Mouse (Mus musculus) liver, postnatal 0 days (tissue): ENCODE measurements around the gene Olfr714. TPM values are rescaled to one million over a fixed set of nuclear protein-coding genes. Genes with fewer than 3 reads are reported as not detected.
A peak's percentile ranks its signal among the peaks of the same experiment; 100 is the strongest.

Experiments
- ATAC-seq: fragments of 200-750 bp; cut with Nextera tagmentation; 2 replicates; pipeline ENCODE4 v1.8.0; 2017; ENCODE audit warnings: mild to moderate bottlenecking, moderate library complexity
- DNase-seq: peaks from one replicate; pipeline ENCODE4 v3.0.0-alpha.2; 2016
- H3K27ac ChIP-seq: fragments of 300-500 bp; sonication (generic); 2 replicates; pipeline ENCODE4 v1.5.1; 2014; ENCODE audit warnings: antibody characterized with exemption, moderate library complexity, mild to moderate bottlenecking, low read depth
- H3K27me3 ChIP-seq: fragments of 300-500 bp; sonication (generic); 2 replicates; pipeline ENCODE4 v1.6.1; 2014; ENCODE audit warnings: low read length, control low read depth, mixed read lengths; ENCODE audit not compliant: insufficient read depth
- H3K36me3 ChIP-seq: fragments of 300-500 bp; sonication (generic); replicated peaks from 2 replicates; pipeline ENCODE4 v1.6.1; 2014; ENCODE audit warnings: mild to moderate bottlenecking, control low read depth, low read length, moderate library complexity, mixed read lengths; ENCODE audit not compliant: insufficient read depth
- H3K4me1 ChIP-seq: fragments of 300-500 bp; sonication (generic); 2 replicates; pipeline ENCODE4 v1.6.1; 2014; ENCODE audit warnings: antibody characterized with exemption, mild to moderate bottlenecking, control low read depth; ENCODE audit not compliant: insufficient read depth
- H3K4me2 ChIP-seq: fragments of 300-500 bp; sonication (generic); 2 replicates; pipeline ENCODE4 v1.6.1; 2014; ENCODE audit warnings: low read depth, mild to moderate bottlenecking, low read length, moderate library complexity, mixed read lengths
- H3K4me3 ChIP-seq: fragments of 300-500 bp; sonication (generic); 2 replicates; pipeline ENCODE4 v1.5.1; 2014; ENCODE audit warnings: low read depth, low read length
- H3K9ac ChIP-seq: fragments of 300-500 bp; sonication (generic); replicated peaks from 2 replicates; pipeline ENCODE4 v1.6.1; 2014; ENCODE audit warnings: mild to moderate bottlenecking, moderate library complexity
- H3K9me3 ChIP-seq: fragments of 300-500 bp; sonication (generic); 2 replicates; pipeline ENCODE4 v1.6.1; 2016; ENCODE audit warnings: mild to moderate bottlenecking, control low read depth, low read length, mixed read lengths
- CTCF ChIP-seq: sonication (generic); IDR thresholded peaks from 2 replicates; pipeline ENCODE4 v1.5.1; 2016; ENCODE audit warnings: antibody characterized with exemption, low read depth
- EP300 ChIP-seq: IDR thresholded peaks from 2 replicates; pipeline ENCODE4 v1.6.1; 2016; ENCODE audit warnings: antibody characterized with exemption, low read depth, mild to moderate bottlenecking
- WGBS: fragments of 180-500 bp; shearing (Covaris S2); extraction: QIAGEN DNeasy Blood & Tissue Kit; methylation state at CpG from one replicate; pipeline ENCODE4 v1.1.7; 2014; ENCODE audit not compliant: insufficient replicate concordance; 5-methylcytosine and 5-hydroxymethylcytosine counted together
- polyA plus RNA-seq: library from polyadenylated mRNA; unstranded; fragments of >200 nt; fragmentation: Nextera tagmentation; extraction: Ambion mirVana; gene quantifications from 2 replicates; pipeline ENCODE4 v1.2.1, GENCODE M21; 2015

The Olfr714 gene
- not detected in 2 replicates for polyA plus RNA-seq

- DNase-seq = no peak
- no peaks in the 10 kb centered on the region for H3K9me3 ChIP-seq
- TF ChIP-seq EP300 = no peak
- no peak for TF ChIP-seq CTCF
- H3K9ac ChIP-seq = no peak within 1 kb of the TSS
- H3K4me2 ChIP-seq = no peak within 1 kb of the TSS
- no peaks in the 10 kb centered on the region for H3K27me3 ChIP-seq
- H3K4me3 ChIP-seq = no peak within 1 kb of the TSS
- ATAC-seq = no peak
- no peaks in the 10 kb centered on the region for H3K4me1 ChIP-seq
- no peak within 1 kb of the TSS for H3K27ac ChIP-seq
- WGBS = 85% methylated on average over 2 of the region's 2 CpGs
- no peaks in the 10 kb centered on the region for H3K36me3 ChIP-seq
These were observed at the start of gene Olfr714 for GRCm38 (mm10) chr7:107070681-107071080. Gene Olfr714, plus strand, starts transcription at chr7:107070981.

- no peak within 1 kb of the TSS for H3K9ac ChIP-seq
- WGBS = 80% methylated on average over 1 of the region's 1 CpGs
- no peak within 1 kb of the TSS for H3K4me3 ChIP-seq
- no peak for TF ChIP-seq CTCF
- H3K4me1 ChIP-seq = no peaks in the 10 kb centered on the region
- H3K36me3 ChIP-seq = no peaks in the 10 kb centered on the region
- no peak within 1 kb of the TSS for H3K4me2 ChIP-seq
- H3K27me3 ChIP-seq = no peaks in the 10 kb centered on the region
- no peaks in the 10 kb centered on the region for H3K9me3 ChIP-seq
- ATAC-seq (no peak), DNase-seq (no peak)
- H3K27ac ChIP-seq = no peak within 1 kb of the TSS
These were observed 39.9 kb upstream of the Olfr714 start, which contains the start of gene Olfr713 for GRCm38 (mm10) chr7:107030874-107031273. Gene Olfr713, plus strand, starts transcription at chr7:107031174.

DNA sequence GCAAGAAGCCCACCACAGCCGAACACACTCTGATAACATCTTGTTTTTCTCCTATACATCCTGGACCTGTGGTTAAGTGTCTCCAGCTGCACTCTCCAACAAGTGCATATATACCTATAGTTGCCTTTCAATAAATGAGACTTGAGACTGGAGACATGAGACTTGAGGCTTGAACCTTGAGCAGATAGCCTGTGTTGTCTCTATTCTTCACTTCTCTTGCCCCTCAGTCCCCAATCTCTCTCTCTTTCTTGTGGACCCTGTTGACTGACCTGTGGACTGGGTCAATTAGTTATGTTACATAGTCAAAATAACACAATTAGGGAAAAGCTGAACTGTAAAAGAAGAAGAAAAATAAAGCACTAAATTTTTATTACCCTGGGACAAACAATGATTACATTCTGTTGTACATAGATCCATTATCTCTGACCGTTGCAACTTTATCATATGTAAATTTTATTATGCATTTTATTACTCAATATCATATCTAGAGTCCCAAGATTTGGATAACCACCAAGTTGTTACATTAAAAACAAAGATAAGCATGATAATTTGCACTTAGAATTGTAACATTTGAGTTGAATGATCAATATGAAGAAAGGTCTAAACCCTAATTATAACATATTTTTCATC is 30.7 kb upstream of the Olfr714 start:
- Histone ChIP-seq H3K4me1 (no peaks in the 10 kb centered on the region), H3K9me3 (no peaks in the 10 kb centered on the region), H3K4me3 (no peak overlapping the region), H3K27me3 (no peaks in the 10 kb centered on the region), H3K4me2 (no peak overlapping the region), H3K9ac (no peak overlapping the region), H3K27ac (no peak overlapping the region), H3K36me3 (no peaks in the 10 kb centered on the region)
- no peak for ATAC-seq
- TF ChIP-seq CTCF (no peak), EP300 (no peak)
- WGBS = 40% methylated on average over 2 of the region's 2 CpGs
- DNase-seq = no peak

GRCm38 (mm10) chr7:107043136-107043535 is 27.6 kb upstream of the Olfr714 start:
- ATAC-seq = no peak
- Histone ChIP-seq H3K4me2 (no peak overlapping the region), H3K9ac (no peak overlapping the region), H3K4me3 (no peak overlapping the region), H3K4me1 (no peaks in the 10 kb centered on the region), H3K9me3 (no peaks in the 10 kb centered on the region), H3K27ac (no peak overlapping the region), H3K27me3 (no peaks in the 10 kb centered on the region), H3K36me3 (no peaks in the 10 kb centered on the region)
- no peak for DNase-seq
- no peak for TF ChIP-seq EP300
- TF ChIP-seq CTCF = no peak
- 67% methylated on average over 3 of the region's 3 CpGs for WGBS

DNA sequence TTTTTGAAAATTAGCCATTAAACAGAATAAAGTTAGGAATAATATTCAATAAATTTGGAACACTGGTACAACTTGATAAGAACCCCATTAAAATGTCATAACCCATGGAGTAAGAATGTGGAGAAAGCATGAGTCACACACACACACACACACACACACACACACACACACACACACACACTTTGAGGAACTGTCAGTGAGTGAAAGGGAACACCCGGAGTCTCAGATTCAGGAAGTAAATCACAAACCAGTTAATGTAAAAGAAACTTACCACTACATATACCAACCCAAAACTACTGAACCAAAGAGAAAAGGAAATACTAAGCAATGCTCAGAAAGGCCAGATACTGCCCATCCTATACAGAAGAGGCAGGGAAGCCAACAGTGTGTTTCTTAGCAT is 26.4 kb upstream of the Olfr714 start:
- no peak overlapping the region for H3K27ac ChIP-seq
- no peaks in the 10 kb centered on the region for H3K27me3 ChIP-seq
- no peak for TF ChIP-seq EP300
- H3K4me1 ChIP-seq = no peaks in the 10 kb centered on the region
- no peak overlapping the region for H3K4me2 ChIP-seq
- no peak overlapping the region for H3K4me3 ChIP-seq
- ATAC-seq (no peak), DNase-seq (no peak)
- H3K36me3 ChIP-seq = no peaks in the 10 kb centered on the region
- H3K9ac ChIP-seq = no peak overlapping the region
- no peaks in the 10 kb centered on the region for H3K9me3 ChIP-seq
- WGBS = 13% methylated on average over 1 of the region's 1 CpGs

- Histone ChIP-seq H3K4me1 (no peaks in the 10 kb centered on the region), H3K27ac (no peak overlapping the region), H3K4me2 (no peak overlapping the region), H3K36me3 (no peaks in the 10 kb centered on the region), H3K9ac (no peak overlapping the region), H3K9me3 (no peaks in the 10 kb centered on the region), H3K27me3 (no peaks in the 10 kb centered on the region), H3K4me3 (no peak overlapping the region)
- WGBS = under 1% methylated on average over 5 of the region's 5 CpGs
- peak; percentile 63 for TF ChIP-seq CTCF
- TF ChIP-seq EP300 = no peak
- ATAC-seq (no peak), DNase-seq (no peak)
These were observed 24.9 kb upstream of the Olfr714 start for GRCm38 (mm10) chr7:107045833-107046232.

DNA sequence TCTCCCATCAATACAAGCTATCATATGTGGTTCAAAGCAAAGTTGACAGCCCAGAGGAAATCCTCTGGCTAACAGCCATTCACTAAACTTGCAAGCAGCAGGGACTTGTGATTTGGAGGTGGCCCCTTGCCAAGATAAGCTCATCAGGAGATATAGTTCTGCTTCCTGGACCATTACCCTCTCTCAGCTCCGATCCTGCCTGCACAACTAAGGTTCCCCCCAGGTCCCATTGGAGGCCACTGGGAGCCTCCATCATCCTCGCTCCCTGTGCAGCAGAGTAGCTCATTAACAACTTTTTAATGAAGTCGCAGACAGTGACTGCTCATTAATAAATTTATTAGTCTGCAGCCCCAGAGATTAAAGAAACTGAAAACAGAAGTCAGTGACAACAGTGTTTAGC is 23.2 kb upstream of the Olfr714 start:
- DNase-seq = no peak
- ATAC-seq = no peak
- 40% methylated on average over 3 of the region's 3 CpGs for WGBS
- no peak overlapping the region for H3K9ac ChIP-seq
- H3K27ac ChIP-seq = no peak overlapping the region
- no peak overlapping the region for H3K4me3 ChIP-seq
- no peak overlapping the region for H3K4me2 ChIP-seq
- H3K4me1 ChIP-seq = no peaks in the 10 kb centered on the region
- no peaks in the 10 kb centered on the region for H3K36me3 ChIP-seq
- no peaks in the 10 kb centered on the region for H3K27me3 ChIP-seq
- H3K9me3 ChIP-seq = no peaks in the 10 kb centered on the region
- TF ChIP-seq EP300 = no peak
- no peak for TF ChIP-seq CTCF
